Mouse (Mus musculus): Measurements from ENCODE around the gene Chaf1a. TPM values are rescaled to one million over a fixed set of nuclear protein-coding genes. Genes with fewer than 3 reads are reported as not detected.

The Chaf1a gene
- total and polyA plus RNA-seq, 2 experiments from 2014 or later, result 4.5 to 6.1 TPM

- Histone ChIP-seq H3K27me3 (ENCODE audit: insufficient read depth, low read length) (no peaks in the 10 kb centered on the region), H3K4me1 (ENCODE audit: insufficient read depth, low read length) (peaks cover 16% of the 10 kb centered on the region), H3K9ac (replicated peaks; ENCODE audit: low read length) (peak within 1 kb of the TSS; percentile 92), H3K4me3 (ENCODE audit: low read length) (peak within 1 kb of the TSS; percentile 91), H3K9me3 (ENCODE audit: low read length) (no peaks in the 10 kb centered on the region), H3K36me3 (ENCODE audit: insufficient read depth, low read length) (0 out of 2 replicates have a peak, but pooled peaks cover 6% of the 10 kb centered on the region), H3K27ac (peak within 1 kb of the TSS; percentile 91), H3K4me2 (ENCODE audit: low read depth, low read length) (peak within 1 kb of the TSS; percentile 58)
- peak; percentile 93 for ATAC-seq
- TF ChIP-seq CTCF (IDR thresholded peaks at IDR 0.05; ENCODE audit: low read depth), result peak; percentile 99
- WGBS, result under 1% methylated on average over 73 of the region's 74 CpGs
- DNase-seq (ENCODE audit: low spot score), result peak; percentile 99
Observed at GRCm38 (mm10) chr17:56036176-56036900, 3.9 kb upstream of the Chaf1a start, which contains the start of gene Sh3gl1. Sh3gl1 (minus strand) TSS chr17:56036635.

- Histone ChIP-seq H3K4me2 (ENCODE audit: low read depth, low read length) (peak overlapping the region; percentile 49), H3K9me3 (ENCODE audit: low read length) (no peaks in the 10 kb centered on the region), H3K9ac (replicated peaks; ENCODE audit: low read length) (peak overlapping the region; percentile 28), H3K27me3 (ENCODE audit: insufficient read depth, low read length) (no peaks in the 10 kb centered on the region), H3K27ac (no peak overlapping the region), H3K4me1 (ENCODE audit: insufficient read depth, low read length) (peaks cover 16% of the 10 kb centered on the region), H3K4me3 (ENCODE audit: low read length) (peak overlapping the region; percentile 91), H3K36me3 (ENCODE audit: insufficient read depth, low read length) (0 out of 2 replicates have a peak, but pooled peaks cover 6% of the 10 kb centered on the region)
- no peak for TF ChIP-seq CTCF (IDR thresholded peaks at IDR 0.05; ENCODE audit: low read depth)
- WGBS, result 37% methylated on average over 13 of the region's 13 CpGs
- DNase-seq (ENCODE audit: low spot score) (no peak), ATAC-seq (peak; percentile 15; the same call in 1 of the 2 replicates)
Observed at GRCm38 (mm10) chr17:56036901-56037287, 3.3 kb upstream of the Chaf1a start.

GRCm38 (mm10) chr17:56038583-56039261, 1.5 kb upstream of the Chaf1a start:
- 82% methylated on average over 8 of the region's 8 CpGs for WGBS
- H3K9ac ChIP-seq (replicated peaks; ENCODE audit: low read length), result no peak overlapping the region
- ATAC-seq (no peak), DNase-seq (ENCODE audit: low spot score) (no peak)
- H3K27me3 ChIP-seq (ENCODE audit: insufficient read depth, low read length), result no peaks in the 10 kb centered on the region
- no peak for TF ChIP-seq CTCF (IDR thresholded peaks at IDR 0.05; ENCODE audit: low read depth)
- H3K4me3 ChIP-seq (ENCODE audit: low read length), result no peak overlapping the region
- no peak overlapping the region for H3K4me2 ChIP-seq (ENCODE audit: low read depth, low read length)
- H3K36me3 ChIP-seq (ENCODE audit: insufficient read depth, low read length), result 0 out of 2 replicates have a peak, but pooled peaks cover 2% of the 10 kb centered on the region
- no peaks in the 10 kb centered on the region for H3K9me3 ChIP-seq (ENCODE audit: low read length)
- no peak overlapping the region for H3K27ac ChIP-seq
- peaks cover 16% of the 10 kb centered on the region for H3K4me1 ChIP-seq (ENCODE audit: insufficient read depth, low read length)

- Histone ChIP-seq H3K4me1 (ENCODE audit: insufficient read depth, low read length) (peaks cover 16% of the 10 kb centered on the region), H3K27me3 (ENCODE audit: insufficient read depth, low read length) (no peaks in the 10 kb centered on the region), H3K36me3 (ENCODE audit: insufficient read depth, low read length) (no peaks in the 10 kb centered on the region), H3K4me3 (ENCODE audit: low read length) (peak overlapping the region; percentile 76; the same call in 1 of the 2 replicates), H3K27ac (no peak overlapping the region), H3K9me3 (ENCODE audit: low read length) (no peaks in the 10 kb centered on the region), H3K4me2 (ENCODE audit: low read depth, low read length) (peak overlapping the region; percentile 94; the same call in 1 of the 2 replicates), H3K9ac (replicated peaks; ENCODE audit: low read length) (no peak overlapping the region)
- 80% methylated on average over 4 of the region's 4 CpGs for WGBS
- ATAC-seq, result no peak
- no peak for DNase-seq (ENCODE audit: low spot score)
- no peak for TF ChIP-seq CTCF (IDR thresholded peaks at IDR 0.05; ENCODE audit: low read depth)
Observed at GRCm38 (mm10) chr17:56039345-56039744, 894 bp upstream of the Chaf1a start.

GRCm38 (mm10) chr17:56040857-56041163, 571 bp downstream of the Chaf1a start:
- DNase-seq (ENCODE audit: low spot score) (no peak), ATAC-seq (no peak)
- Histone ChIP-seq H3K27ac (0 out of 2 replicates have a peak overlapping the region, but pooled peaks have one; percentile 41), H3K4me2 (ENCODE audit: low read depth, low read length) (peak overlapping the region; percentile 94), H3K27me3 (ENCODE audit: insufficient read depth, low read length) (no peaks in the 10 kb centered on the region), H3K4me1 (ENCODE audit: insufficient read depth, low read length) (peaks cover 10% of the 10 kb centered on the region; the same call in 1 of the 2 replicates), H3K4me3 (ENCODE audit: low read length) (peak overlapping the region; percentile 76), H3K9ac (replicated peaks; ENCODE audit: low read length) (peak overlapping the region; percentile 64), H3K9me3 (ENCODE audit: low read length) (no peaks in the 10 kb centered on the region), H3K36me3 (ENCODE audit: insufficient read depth, low read length) (no peaks in the 10 kb centered on the region)
- 3% methylated on average over 12 of the region's 12 CpGs for WGBS
- TF ChIP-seq CTCF (IDR thresholded peaks at IDR 0.05; ENCODE audit: low read depth), result no peak

GRCm38 (mm10) chr17:56051369-56051768, 11.1 kb downstream of the Chaf1a start:
- Histone ChIP-seq H3K9me3 (ENCODE audit: low read length) (no peaks in the 10 kb centered on the region), H3K27me3 (ENCODE audit: insufficient read depth, low read length) (no peaks in the 10 kb centered on the region), H3K4me3 (ENCODE audit: low read length) (no peak overlapping the region), H3K36me3 (ENCODE audit: insufficient read depth, low read length) (no peaks in the 10 kb centered on the region), H3K27ac (no peak overlapping the region), H3K9ac (replicated peaks; ENCODE audit: low read length) (no peak overlapping the region), H3K4me2 (ENCODE audit: low read depth, low read length) (no peak overlapping the region), H3K4me1 (ENCODE audit: insufficient read depth, low read length) (no peaks in the 10 kb centered on the region)
- no peak for TF ChIP-seq CTCF (IDR thresholded peaks at IDR 0.05; ENCODE audit: low read depth)
- DNase-seq (ENCODE audit: low spot score) (no peak), ATAC-seq (no peak)
- 93% methylated on average over 5 of the region's 5 CpGs for WGBS

Measured in hindbrain, postnatal 0 days (tissue).